Mouse (Mus musculus): Measurements from ENCODE around the gene Arhgef12.
"Not testable (repeated sequence)": the region's sequence is repeated elsewhere in the genome, so short reads cannot be mapped to it uniquely, and the experiment has no call there.

DNA sequence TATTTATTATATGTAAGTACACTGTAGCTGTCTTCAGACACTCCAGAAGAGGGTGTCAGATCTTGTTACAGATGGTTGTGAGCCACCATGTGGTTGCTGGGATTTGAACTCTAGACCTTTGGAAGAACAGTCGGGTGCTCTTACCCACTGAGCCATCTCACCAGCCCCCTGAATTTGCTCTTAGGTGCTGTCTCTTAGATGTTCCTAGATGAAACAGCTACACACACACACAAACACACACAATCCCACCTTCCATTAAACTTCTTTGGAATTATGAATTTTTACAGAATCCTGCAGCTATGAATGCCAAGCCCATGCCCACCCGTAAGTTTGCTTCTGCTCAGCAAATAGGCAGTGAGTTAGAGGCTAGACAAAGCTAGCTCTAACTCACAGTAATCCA is 14.9 kb upstream of the Arhgef12 start:
- not testable (repeated sequence) for TF ChIP-seq GATA2 (IDR thresholded peaks at IDR 0.05; ENCODE audit: borderline replicate concordance, low read depth, low read length); CTCF (IDR thresholded peaks at IDR 0.05; ENCODE audit: low read depth, low read length); GATA1 (IDR thresholded peaks at IDR 0.05; ENCODE audit: borderline replicate concordance, low read length); TAL1 (conservative IDR thresholded peaks at IDR 0.05; ENCODE audit: low read depth, low read length)

Measured in G1E (cell line).